Mouse (Mus musculus) hematopoietic stem cell, adult 5-6 weeks (primary cell): Measurements from ENCODE around the gene Ralbp1. TPM values are rescaled to one million over a fixed set of nuclear protein-coding genes. Genes with fewer than 3 reads are reported as not detected.

Source experiments
- ATAC-seq, 2 experiments: fragments of 125-278 bp in 1 of 2; replicated peaks in 1 of 2; 2 replicates each; pipeline ENCODE4 v1.8.0; 2016 to 2017; ENCODE audit warnings: inconsistent platforms in 2 of 2, mild to moderate bottlenecking in 2 of 2, moderate number of reproducible peaks in 2 of 2, low read depth in 1 of 2, moderate TSS enrichment in 1 of 2; ENCODE audit not compliant: low FRiP score in 2 of 2, poor library complexity in 2 of 2, severe bottlenecking in 2 of 2, insufficient read depth in 1 of 2, low TSS enrichment in 1 of 2
- total RNA-seq: library from RNA; stranded (forward); fragments of 172-1452, 232-1000 nt; gene quantifications from 2 replicates; pipeline ENCODE4 v1.2.3, GENCODE M21; 2017

Ralbp1 gene
- total RNA-seq, 1 experiment from 2014 or later, result 125 TPM

GRCm38 (mm10) chr17:65905241-65905640 lies 19.6 kb upstream of the Ralbp1 start:
- ATAC-seq, result no peak

GRCm38 (mm10) chr17:65903826-65904225 lies 18.2 kb upstream of the Ralbp1 start:
- ATAC-seq, result no peak

GRCm38 (mm10) chr17:65903011-65903410 lies 17.4 kb upstream of the Ralbp1 start:
- ATAC-seq, result no peak

- no peak for ATAC-seq
Measured at GRCm38 (mm10) chr17:65902281-65902680, 16.7 kb upstream of the Ralbp1 start.

- ATAC-seq, result no peak
Measured at GRCm38 (mm10) chr17:65896016-65896415, 10.4 kb upstream of the Ralbp1 start.

- no peak for ATAC-seq
Measured at GRCm38 (mm10) chr17:65889476-65889875, 3.9 kb upstream of the Ralbp1 start.

GRCm38 (mm10) chr17:65886571-65886970 lies 973 bp upstream of the Ralbp1 start:
- ATAC-seq, result no peak

GRCm38 (mm10) chr17:65885398-65885696 lies 251 bp downstream of the Ralbp1 start:
- ATAC-seq, result no peak

- ATAC-seq, result peak; percentile 95 to 96
Measured at GRCm38 (mm10) chr17:65884691-65885397, 754 bp downstream of the Ralbp1 start.

- ATAC-seq, result no peak
Measured at GRCm38 (mm10) chr17:65884061-65884669, 1.4 kb downstream of the Ralbp1 start.

- ATAC-seq, result no peak
Measured at GRCm38 (mm10) chr17:65877026-65877425, 8.6 kb downstream of the Ralbp1 start.

- no peak for ATAC-seq
Measured at GRCm38 (mm10) chr17:65873834-65874233, 11.8 kb downstream of the Ralbp1 start.

- no peak for ATAC-seq
Measured at GRCm38 (mm10) chr17:65873156-65873555, 12.4 kb downstream of the Ralbp1 start.

- peak; percentile 66 to 67 for ATAC-seq
Measured at GRCm38 (mm10) chr17:65872652-65873051, 12.9 kb downstream of the Ralbp1 start.

GRCm38 (mm10) chr17:65872051-65872450 lies 13.5 kb downstream of the Ralbp1 start:
- peak; percentile 19 to 23; a peak in 2 of 4 replicates for ATAC-seq

GRCm38 (mm10) chr17:65871641-65872041 lies 14.0 kb downstream of the Ralbp1 start:
- no peak for ATAC-seq

- ATAC-seq, result peak; percentile 65 to 68
Measured at GRCm38 (mm10) chr17:65870146-65870545, 15.5 kb downstream of the Ralbp1 start.

- no peak for ATAC-seq
Measured at GRCm38 (mm10) chr17:65869720-65870119, 15.9 kb downstream of the Ralbp1 start.

GRCm38 (mm10) chr17:65867996-65868395 lies 17.6 kb downstream of the Ralbp1 start:
- no peak for ATAC-seq
